Mouse (Mus musculus) spleen, postnatal 14 days (tissue): Measurements from ENCODE around the gene Bcl2l10.

Experiments
- DNase-seq, 2 experiments: peaks; one replicate each; pipeline ENCODE4 v3.0.0; 2021 to 2022; ENCODE audit warnings: low spot score in 2 of 2

The Bcl2l10 gene

DNA sequence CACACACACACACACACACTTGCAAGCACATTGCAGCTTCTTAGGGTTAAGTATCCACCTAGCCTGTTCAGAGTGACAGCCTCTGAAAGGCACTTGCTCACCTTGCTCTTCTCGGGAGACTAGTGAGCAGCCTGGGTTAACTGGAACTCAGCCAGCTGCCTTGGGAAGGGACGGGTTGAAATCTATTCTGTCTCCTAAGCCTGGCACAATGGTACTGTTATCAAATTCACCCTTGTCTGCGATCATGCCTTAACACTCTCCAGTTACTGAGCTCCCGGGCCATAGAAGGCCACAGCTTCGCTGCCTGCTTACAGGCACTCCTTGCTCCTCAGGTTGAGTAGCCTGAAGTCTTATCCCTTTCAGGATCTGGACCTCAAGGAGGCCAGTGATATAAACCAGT lies 53.1 kb downstream of the Bcl2l10 start:
- no peak for DNase-seq
